Mouse (Mus musculus): ENCODE measurements at regions not wholly inside any gene's neighbourhood (a gene's known extent, or its start where the extent isn't known, plus 50 kb on each side); places are given as distances from the start of the nearest gene placed in this dataset.

DNA sequence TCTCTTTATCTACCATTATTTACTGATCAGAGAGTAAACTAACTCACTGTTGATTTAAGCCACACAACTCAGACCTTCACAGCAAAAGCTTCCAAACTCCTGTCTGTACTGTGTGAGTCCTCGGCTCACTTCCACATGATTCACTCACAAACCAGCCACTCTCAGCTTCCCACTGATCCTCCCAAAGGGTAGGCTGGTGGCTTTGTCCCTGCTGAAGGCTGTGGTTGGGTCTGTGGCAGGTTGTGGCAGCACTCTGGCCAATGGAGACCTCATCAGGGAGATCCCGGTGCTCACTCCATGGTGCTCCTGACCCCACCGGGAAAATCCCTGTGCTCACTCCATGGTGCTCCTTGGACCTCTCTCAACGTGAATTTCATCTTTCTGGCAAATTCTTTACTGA lies 170.1 kb downstream of the Gas1 start:
- DNase-seq (ENCODE audit: low spot score in 2 of 2): no peak

DNA sequence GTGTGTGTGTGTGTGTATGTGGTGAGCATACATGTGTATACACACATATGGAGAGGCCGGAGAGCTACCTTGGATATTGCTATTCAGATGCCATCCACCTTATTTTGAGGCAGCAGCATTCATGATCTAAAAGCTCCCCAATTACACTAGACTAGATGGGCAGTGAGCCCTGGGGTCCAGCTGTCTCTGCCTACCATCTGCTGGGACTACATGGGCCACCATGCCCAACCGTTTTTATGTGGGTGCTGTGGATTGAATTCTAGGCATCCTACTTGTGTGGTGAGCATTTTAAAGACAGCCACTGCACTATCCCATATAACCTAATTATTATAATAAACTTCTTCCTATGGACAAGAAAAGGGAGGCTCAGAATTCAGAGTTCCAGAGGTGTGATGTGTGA lies 172.6 kb downstream of the Gas1 start:
- DNase-seq (ENCODE audit: low spot score in 2 of 2): no peak

DNA sequence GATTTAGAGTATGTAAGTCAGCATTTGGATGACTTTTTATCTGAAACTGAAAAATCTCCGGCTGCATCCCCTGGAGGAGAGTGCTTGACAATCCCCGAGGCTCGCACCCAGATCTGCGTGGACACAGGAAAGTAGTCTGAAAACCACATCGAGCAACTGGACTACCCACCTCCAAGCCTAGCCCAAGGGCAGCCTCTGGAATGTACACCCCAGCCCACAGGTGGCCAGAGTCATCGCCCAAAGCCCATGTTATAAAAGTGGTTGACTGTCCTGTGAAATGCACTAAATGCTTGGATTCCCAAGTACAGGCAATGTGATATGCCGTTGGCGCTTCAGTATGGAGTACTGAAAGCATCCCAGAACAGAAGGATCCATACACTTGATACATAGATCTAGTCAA lies 175.1 kb downstream of the Gas1 start:
- no peak for DNase-seq (ENCODE audit: low spot score in 2 of 2)

DNA sequence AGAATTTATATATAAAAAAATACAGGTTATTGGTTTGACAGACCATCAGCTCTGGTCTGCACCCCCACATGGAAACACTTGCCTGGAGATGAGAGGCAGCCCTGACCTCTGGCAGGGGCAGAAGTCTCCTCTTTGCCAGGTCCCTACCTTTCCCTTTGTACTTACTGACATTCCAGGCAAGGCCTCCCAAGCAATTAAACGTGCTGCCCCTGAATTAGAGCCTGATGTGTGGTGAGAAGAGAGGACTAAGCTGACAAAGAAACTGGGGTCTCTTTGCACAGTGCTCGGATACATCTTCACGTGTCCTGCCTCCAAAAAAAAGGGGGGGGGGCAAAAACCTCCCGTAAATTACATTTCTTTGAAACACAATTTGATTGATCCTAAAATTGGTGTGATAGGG lies 175.5 kb downstream of the Gas1 start:
- DNase-seq (ENCODE audit: low spot score in 2 of 2): no peak

DNA sequence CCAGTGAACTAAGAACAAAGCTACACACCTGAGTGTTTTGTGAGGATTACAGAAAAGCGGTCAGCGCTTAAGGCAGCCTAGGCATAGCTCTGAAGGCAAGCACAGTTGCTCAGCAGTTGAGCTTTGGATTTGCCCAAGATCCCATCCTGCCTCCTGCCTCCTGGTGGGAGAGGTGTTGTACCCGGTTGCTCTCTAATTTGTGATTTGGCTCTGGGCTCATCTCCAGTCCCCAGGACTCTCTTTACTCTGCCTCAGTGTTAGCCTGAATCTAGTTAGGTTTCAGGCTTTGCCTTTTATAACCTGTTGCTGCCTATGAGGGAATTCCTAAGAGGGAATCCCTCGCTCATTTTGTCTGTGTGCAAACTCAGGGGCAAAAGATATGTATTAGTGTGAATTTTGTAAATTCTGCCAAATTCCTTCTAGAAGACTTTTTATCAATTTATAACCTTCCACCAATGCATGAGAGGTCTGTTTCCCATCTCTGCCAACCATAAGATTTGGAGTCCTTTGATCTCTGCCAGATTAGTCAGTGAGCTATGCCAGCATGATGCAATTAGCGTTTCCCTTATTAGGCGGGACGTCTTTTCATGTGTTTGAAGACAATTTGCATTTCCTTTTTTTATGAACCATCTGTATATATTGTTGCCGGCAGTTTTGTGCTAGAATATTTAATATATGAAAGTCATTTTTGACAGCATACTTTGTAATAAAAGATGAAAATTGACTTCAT lies 176.4 kb downstream of the Gas1 start:
- DNase-seq (ENCODE audit: low spot score in 2 of 2): no peak

DNA sequence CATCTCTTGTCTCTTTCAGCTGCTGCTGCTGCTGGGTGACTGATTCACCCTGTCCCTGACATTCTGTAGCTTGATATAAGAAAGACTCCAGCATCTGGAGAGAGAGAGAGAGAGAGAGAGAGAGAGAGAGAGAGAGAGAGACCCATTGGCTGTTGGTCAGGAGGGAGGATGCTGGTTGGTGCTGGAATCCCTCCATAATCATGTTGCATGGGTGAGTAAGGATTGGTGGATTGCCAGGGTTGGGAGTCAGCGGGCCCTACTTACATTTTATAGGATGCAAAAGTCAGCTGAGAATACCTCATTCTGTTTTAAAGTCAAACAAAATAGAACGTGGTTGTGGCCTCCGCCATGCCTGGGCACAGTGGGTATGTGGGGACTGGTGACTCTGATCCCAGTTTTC lies 174.5 kb upstream of the Tut7 start:
- no peak for DNase-seq (ENCODE audit: low spot score in 2 of 2)

DNA sequence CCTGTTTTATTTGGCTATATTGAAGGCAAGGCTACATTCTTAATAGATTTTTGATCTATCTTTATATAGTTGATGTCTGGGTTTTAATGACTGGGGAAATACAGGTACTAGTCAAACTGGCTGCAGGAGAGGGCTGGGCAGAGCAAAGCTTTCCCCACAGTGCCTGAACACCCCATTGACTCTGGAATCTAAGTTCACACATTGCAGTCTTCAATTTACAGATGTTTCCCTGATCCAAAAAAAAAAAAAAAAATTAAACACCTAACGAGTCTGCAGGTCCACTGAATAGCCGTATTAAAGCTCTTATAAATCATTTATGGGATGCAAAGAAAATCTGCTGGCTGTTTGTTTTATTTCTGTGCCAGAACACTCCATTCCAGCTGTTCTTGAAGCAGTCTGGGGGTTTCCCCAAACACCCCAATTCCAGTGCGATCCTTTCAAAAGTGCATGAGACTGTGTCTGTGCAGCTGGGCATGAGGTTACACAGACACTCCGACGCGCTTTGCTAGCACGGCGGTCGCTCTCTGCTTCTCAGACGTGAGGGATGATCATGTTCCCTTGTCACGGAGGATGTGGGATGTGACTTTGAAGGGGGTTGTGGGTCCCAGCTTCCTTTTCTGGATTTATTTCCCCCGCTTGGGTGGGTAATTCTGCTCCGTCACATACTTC lies 173.3 kb upstream of the Tut7 start:
- DNase-seq (ENCODE audit: low spot score in 2 of 2): no peak

DNA sequence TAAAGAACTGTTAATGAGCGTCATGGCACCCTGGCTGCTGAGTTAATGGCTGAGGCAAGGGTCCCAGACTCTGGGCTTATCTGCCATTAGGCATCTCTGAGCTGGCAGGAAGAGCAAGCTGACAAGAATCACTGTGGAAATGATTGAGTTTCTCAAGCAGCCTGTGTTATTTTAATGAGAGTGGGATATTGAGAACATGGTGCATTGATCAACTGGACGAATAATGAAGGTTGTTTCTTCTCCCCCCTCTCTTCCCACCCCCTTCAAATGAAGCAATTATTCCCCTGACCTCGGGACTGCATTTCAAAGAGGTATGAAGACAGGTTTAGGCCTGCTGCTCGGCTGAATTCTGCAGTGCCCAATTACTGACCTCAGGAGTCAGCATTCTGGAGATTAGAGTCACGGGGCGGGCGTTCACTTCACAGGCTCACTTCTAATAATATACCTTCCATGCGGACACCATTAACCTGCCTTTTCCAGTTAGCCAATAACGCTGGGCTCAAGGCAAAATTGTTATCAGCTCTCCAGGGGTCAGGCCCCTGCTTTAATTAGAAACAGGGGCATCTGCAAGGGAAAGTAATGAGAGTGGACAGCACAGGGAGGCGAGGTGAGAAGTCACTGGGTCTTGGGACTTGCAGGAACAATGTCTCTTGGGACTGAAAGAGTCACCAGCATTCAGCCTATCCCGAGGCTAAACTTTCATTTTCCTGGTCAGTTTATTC lies 170.0 kb upstream of the Tut7 start:
- no peak for DNase-seq (ENCODE audit: low spot score in 2 of 2)

DNA sequence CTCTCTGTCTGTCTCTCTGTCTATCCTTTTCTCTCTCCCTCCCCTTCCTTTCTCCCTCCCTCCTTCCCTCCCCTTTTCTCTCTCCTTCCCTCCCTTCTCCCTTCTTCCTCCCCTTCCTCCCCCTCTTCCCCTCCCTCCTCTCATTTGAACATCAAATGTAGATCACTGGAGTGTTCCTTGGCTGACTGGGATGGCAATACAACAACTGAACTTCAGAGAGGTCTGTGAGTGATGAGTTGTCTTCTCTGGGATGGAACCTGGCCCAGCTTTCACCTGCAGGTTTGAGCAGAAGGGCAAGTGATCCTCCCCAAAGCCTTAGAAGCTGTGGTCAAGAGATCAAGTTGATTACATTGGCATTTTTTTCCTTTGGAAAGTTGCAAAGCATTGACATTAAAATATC lies 169.4 kb upstream of the Tut7 start:
- no peak for DNase-seq (ENCODE audit: low spot score in 2 of 2)

DNA sequence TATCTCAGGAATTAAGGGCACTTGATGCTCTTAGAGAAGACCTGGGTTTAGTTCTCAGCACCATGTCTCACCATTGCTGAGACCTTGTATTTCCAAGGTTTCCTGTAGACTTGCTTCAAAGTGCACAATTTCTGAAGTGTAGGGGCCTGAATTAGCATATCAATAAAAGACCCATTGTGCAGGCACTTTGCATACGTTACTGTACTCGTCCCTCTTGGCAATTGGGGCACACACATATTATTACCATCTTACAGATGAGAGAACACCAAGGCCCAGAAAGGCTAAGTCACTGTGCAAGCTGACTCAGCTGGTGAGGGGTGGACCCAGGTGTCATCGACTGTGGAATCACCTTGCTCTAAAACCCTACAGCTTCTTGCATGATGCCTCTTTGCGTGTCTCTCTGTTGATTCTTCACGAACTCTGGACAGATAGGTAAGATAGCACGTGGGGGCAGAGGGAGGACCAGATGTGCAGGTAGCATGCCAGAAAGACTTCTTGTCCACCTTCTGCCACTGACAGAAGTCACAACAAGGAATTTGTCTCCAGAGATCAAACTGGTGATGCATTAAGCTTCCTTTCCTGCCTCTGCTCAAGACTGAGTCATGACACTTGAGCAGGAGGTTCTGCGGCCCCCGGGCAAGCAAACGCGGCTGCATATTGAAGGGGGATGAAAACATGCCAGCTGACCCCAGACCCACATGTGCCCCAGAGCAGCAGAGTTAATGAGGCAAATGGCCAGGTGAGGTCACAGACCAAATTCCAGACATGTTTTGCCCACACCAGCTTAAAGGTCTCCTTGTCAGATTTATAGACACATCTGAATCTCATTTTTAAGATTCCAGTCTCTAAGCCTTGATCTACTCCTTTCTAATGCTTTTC lies 167.7 kb upstream of the Tut7 start:
- DNase-seq (ENCODE audit: low spot score in 2 of 2): no peak

DNA sequence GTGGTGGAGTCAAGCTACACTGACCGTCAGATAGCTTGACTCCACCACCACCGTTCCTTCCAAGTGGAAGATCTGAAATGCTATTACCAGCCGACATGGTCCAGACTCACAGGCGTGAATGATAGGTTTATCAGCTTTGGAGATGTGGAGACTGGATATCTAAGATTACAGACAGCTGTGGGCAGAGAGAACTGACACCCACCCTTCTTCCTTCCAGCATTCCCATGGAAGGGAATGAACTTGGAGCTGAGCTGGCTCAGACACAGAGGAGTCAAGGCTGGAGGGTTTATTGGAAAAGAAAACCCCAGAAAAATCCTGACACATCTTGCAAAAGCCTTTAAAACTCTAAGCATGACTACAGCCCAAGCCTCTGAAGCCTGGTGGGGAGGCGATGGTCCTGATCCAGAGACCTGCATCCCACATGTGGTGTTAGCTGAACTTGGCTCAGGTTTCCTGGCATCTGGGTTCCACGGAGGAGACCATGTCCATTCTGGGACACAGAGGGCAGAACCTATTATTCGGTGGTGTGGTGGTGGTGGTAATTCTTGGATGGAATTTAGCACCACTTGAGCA lies 165.5 kb upstream of the Tut7 start:
- DNase-seq (ENCODE audit: low spot score in 2 of 2): no peak

DNA sequence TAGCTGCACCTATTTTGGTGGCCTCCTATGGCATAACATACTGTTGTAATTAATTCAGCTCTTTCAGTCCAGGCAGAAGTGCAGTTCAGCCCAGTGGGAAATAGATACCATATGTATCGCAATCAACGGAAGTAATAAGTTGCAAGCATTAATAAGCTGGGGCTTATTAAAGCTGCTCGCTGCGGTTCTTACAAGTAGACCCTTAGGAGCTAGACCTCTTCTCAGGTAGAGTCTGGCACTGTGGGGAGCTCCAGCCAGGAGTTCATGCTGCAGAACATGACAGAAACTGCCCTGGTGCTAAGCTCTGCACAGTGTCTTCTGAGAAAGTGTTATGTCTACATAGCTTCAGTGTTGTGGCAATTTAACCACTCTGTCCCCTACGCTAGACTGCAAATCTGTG lies 153.5 kb upstream of the Tut7 start:
- no peak for DNase-seq (ENCODE audit: low spot score in 2 of 2)

DNA sequence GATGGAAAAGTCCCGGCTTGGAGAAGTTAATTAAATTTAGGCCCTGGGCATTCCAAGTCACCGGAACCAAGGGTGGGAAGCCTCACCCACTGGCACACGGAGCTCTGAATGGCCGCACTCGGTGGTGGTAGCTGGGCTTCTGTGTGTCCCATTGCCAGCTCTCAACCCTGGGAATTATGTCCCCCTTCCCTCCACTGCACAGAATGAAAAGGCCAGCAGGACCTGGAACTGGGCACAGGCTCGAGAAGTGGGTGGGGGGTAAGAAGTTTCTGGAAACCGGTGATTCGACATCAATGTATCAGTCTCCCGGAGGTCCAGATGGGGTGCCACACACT lies 149.1 kb upstream of the Tut7 start:
- DNase-seq (ENCODE audit: low spot score in 2 of 2): no peak

DNA sequence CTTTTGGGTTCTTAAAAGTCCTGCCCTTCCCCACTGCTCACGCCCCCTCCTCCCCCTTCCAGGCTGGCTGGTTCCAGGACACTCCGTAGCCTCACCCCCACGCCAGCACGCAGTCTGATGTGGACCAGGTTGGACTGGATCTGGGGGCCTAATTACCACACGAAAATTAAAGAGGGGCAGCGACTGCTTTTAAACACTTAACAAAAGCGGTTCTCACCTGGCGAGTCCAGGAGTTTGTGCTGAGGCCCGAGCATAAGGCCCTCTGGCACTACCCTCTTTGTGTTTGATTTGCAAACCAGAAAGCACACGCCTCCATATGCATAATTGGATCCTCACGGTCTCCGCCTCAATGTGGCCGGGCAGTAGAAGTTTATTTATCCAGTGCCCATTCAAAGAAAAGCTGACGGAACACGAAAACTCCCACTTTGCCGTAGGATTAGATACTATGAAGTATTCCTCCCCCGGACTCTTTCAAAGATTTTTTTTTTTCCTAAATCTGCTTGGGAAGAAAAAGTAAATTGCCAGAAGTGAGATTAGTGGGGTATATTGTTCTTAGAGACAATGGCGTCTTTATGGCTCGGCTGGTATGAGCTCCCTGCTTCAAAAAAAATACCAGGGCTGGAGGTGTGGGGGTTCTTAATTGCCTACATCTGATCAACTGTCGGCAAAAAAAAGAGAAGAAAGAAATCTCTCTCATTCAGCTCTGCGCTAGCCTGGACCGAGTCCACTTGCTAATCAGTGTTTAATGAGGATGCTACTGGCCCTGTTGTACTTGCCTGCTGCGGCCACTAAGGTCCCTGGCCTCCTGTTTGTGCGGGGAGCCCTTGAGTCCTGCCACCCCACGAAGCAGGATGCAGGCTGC lies 148.5 kb upstream of the Tut7 start:
- DNase-seq (ENCODE audit: low spot score in 2 of 2): no peak

DNA sequence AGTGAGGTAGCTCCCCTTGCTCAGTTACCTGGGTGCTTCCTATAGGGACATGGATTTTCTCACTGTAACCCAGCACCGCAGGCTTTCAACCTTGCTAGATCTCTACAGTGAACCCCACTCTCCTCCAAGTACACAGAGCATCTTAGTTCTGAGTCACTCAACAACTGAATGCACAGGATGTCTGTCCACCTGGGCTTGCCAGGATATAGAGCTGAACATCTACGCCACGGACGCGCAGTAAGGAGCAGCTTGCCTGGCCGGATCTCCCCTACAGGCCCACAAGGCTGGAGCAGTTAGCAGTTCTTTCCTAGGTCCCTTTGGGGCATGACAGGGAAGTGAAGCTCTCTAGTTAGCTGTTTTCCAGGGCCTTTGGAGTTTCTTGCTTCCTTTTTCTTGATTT lies 147.5 kb upstream of the Tut7 start:
- no peak for DNase-seq (ENCODE audit: low spot score in 2 of 2)

DNA sequence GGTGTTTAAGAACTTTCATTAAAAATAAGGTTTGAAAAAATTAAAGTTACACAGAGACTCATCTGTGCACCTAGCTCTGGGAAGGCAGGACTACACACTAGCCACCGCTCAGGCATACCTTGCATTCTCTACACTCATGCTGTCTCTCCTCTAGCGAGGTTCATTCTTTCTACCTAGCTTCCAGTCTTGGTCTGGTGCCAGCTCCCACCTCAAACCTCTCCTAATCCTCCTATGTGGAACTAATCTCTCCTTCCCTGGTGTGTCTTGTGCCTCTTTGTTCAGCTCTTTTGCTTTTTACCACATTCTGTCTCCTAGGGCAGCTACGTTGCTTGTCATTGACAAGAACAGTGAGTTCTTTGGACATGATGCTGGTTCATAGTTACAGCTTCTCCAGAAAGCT lies 146.5 kb upstream of the Tut7 start:
- no peak for DNase-seq (ENCODE audit: low spot score in 2 of 2)

DNA sequence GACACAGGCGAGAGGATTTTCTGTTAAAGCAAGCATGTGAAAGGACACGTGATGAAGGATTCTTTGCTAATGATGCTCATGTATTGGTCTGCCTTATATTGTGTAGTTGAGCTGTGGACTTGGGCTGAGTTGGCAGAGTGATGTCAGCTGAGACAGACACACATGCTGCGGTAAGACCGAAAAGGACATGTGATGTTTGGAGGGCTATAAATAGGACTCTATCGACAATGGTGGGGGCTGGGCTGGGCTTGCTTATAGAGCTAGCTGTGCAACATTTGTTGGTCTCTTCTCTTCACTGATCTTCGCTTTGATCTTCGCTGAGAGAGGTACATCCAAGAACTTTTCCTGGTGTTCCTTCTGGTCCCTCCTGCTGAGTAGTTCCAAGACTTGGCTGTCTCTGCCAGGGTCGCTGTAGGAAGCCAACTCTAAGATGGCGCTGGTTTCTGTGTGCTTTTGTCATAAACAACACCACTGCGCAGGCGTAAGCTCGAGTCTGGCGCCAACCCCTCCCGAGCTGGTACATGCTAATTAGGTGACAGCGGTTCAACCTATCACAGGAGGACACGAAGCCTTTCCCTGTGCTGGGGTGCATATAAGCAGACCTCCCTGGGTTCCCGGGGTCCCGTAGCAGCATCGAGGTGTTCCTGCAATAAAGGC lies 145.8 kb upstream of the Tut7 start:
- DNase-seq (ENCODE audit: low spot score in 2 of 2): no peak

DNA sequence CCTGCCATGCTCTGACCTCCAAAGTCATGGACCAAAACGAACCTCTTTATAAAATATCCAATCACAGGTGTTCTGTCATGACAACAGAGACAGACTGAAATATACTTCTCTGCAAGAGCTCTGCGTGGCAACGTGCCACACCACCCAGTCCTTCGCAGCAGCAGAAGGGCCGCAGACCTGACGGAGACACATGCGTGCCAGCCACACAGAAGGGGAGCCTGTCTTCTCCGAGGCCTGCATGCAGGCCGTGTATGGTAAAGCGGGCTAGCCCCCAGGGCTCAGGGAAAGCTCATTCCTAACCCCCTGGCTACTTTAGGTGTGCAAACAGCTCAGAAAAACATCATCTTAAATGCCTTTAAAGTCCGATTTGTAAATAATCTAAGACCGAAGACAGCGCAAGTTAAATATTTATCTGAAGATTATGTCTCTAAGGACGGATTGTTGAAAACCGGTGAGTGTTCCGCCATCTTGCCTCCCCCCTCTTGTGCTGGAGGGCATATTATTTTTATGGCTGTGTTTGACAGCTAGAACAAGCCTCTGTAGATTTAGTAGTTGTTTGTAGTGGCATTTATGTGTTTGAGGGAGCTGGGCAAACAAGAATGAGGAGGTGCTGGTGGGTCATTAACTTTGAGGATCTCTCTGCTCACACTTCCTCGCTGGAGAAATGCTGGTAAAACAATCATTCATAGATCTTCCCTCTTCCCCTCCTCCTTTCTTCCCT lies 143.7 kb upstream of the Tut7 start:
- no peak for DNase-seq (ENCODE audit: low spot score in 2 of 2)

DNA sequence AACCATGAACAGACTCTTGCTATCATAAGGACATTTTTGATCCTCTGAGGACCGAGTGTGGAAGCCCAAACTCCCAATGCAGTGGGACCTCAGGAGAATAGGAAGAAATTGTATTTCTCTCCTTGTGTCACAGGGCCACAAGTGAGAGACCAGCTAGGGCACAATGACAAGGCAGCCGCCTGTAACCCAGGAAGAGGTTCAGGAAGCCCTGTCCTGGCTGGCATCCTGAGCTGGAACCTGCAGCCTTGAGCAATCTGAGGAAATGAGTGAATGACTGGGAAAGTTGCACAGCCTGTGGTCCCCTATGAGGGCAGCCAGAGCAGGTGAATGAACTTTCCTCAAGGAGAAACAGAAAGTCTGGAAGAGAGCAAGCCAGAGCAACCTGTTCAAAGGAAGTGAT lies 142.0 kb upstream of the Tut7 start:
- DNase-seq (ENCODE audit: low spot score in 2 of 2): no peak
